In genomic region chr7:25277405-25277804, GRCm38 (mm10) we compare ENCODE assay signal across 9 mouse cellular contexts. TPM values are rescaled to one million over a fixed set of nuclear protein-coding genes. Genes with fewer than 3 reads are reported as not detected.
DNase-seq lines count a peak whose midpoint lies in the region; ATAC-seq and TF ChIP-seq lines count a peak whose summit lies in the region.
"Had no signal": no experiment of that assay in that cellular context is flagged by ENCODE, and none has a peak within 500 bp of the region (broad histone marks: within the 10 kb centered on the region; RNA-seq: fewer than 3 reads in every experiment).

No protein-coding gene starts in this region.

- peak overlapping the region; percentile 98 for H3K4me2 ChIP-seq in heart, embryonic 11.5 days
- H3K4me2 ChIP-seq in liver, embryonic 16.5 days (ENCODE audit: low read depth, low read length), result peak overlapping the region; percentile 99

- no peaks in the 10 kb centered on the region for H3K27me3 ChIP-seq in heart, embryonic 10.5 days (ENCODE audit: insufficient read depth, poor library complexity, severe bottlenecking)
- no peaks in the 10 kb centered on the region for H3K27me3 ChIP-seq in heart, embryonic 11.5 days (ENCODE audit: control insufficient read depth, insufficient read depth, low read length)
- H3K27me3 ChIP-seq in liver, embryonic 16.5 days (ENCODE audit: control insufficient read depth, insufficient read depth, low read depth, low read length), result no peaks in the 10 kb centered on the region
- H3K27me3 ChIP-seq: Patski had no signal

- H3K27ac ChIP-seq in heart, embryonic 10.5 days, result peak overlapping the region; percentile 98
- H3K27ac ChIP-seq in ES-E14 (ENCODE audit: insufficient read depth, low read depth, low read length, poor library complexity, severe bottlenecking), result peak overlapping the region; percentile 87; the same call in 1 of the 2 replicates
- peak overlapping the region; percentile 99 for H3K27ac ChIP-seq in heart, embryonic 11.5 days (ENCODE audit: low read depth, low read length)
- peak overlapping the region; percentile 95 for H3K27ac ChIP-seq in liver, embryonic 16.5 days (ENCODE audit: low read length)

- intact Hi-C loops in heart, postnatal 25 days (cut with DNase I), result no loop called here

- no peak for ATAC-seq in heart, embryonic 11.5 days (replicated peaks; ENCODE audit: insufficient number of reproducible peaks, low FRiP score, low TSS enrichment)
- no peak for ATAC-seq in liver, embryonic 16.5 days (ENCODE audit: low read depth)
- ATAC-seq: Patski had no signal

- H3K36me3 ChIP-seq in heart, embryonic 10.5 days, result peaks cover 17% of the 10 kb centered on the region
- no peaks in the 10 kb centered on the region for H3K36me3 ChIP-seq in ES-E14 (ENCODE audit: control insufficient read depth, insufficient read depth, low read length, poor library complexity, severe bottlenecking)
- peaks cover 7% of the 10 kb centered on the region; the same call in 1 of the 2 replicates for H3K36me3 ChIP-seq in heart, embryonic 11.5 days (ENCODE audit: control insufficient read depth, insufficient read depth, low read length)
- H3K36me3 ChIP-seq in liver, embryonic 16.5 days (ENCODE audit: control insufficient read depth, insufficient read depth), result peaks cover 7% of the 10 kb centered on the region

- no peak for DNase-seq in heart, embryonic 10.5 days (ENCODE audit: low spot score)
- DNase-seq in heart, postnatal 25 days (ENCODE audit: low spot score), result no peak
- no peak for DNase-seq in ES-E14 (ENCODE audit: low read depth, low spot score)
- no peak for DNase-seq in adrenal gland, postnatal 4 days (ENCODE audit: low spot score in 2 of 2)
- no peak for DNase-seq in Muller cell, postnatal 12 days (ENCODE audit: inconsistent ontology term)
- no peak for DNase-seq in right cerebral cortex, adult 2 months (ENCODE audit: low spot score in 2 of 2)

- WGBS in heart, embryonic 10.5 days, result 86% methylated on average over 4 of the region's 4 CpGs
- WGBS in heart, embryonic 11.5 days (ENCODE audit: insufficient replicate concordance), result 87% methylated on average over 4 of the region's 4 CpGs
- WGBS in liver, embryonic 16.5 days (ENCODE audit: insufficient replicate concordance), result 85% methylated on average over 4 of the region's 4 CpGs

- peak overlapping the region; percentile 89 for H3K4me3 ChIP-seq in heart, embryonic 10.5 days
- peak overlapping the region in 1 of 2 experiments; percentile 84; a peak in 1 of 4 replicates for H3K4me3 ChIP-seq in ES-E14 (ENCODE audit: insufficient read depth in 1 of 2, low read depth in 1 of 2, low read length in 2 of 2, poor library complexity in 1 of 2, severe bottlenecking in 1 of 2)
- peak overlapping the region; percentile 74 for H3K4me3 ChIP-seq in heart, embryonic 11.5 days (ENCODE audit: low read depth, low read length)
- no peak overlapping the region for H3K4me3 ChIP-seq in liver, embryonic 16.5 days (ENCODE audit: low read depth, low read length)

- H3K9me3 ChIP-seq in heart, embryonic 10.5 days, result no peaks in the 10 kb centered on the region
- H3K9me3 ChIP-seq in ES-E14 (ENCODE audit: control insufficient read depth, insufficient read depth, low read depth, low read length), result no peaks in the 10 kb centered on the region
- H3K9me3 ChIP-seq in heart, embryonic 11.5 days (replicated peaks; ENCODE audit: control insufficient read depth, low read length), result no peaks in the 10 kb centered on the region
- H3K9me3 ChIP-seq in liver, embryonic 16.5 days (replicated peaks; ENCODE audit: control insufficient read depth, low read length), result no peaks in the 10 kb centered on the region

- peak overlapping the region; percentile 45; the same call in 1 of the 2 replicates for H3K9ac ChIP-seq in ES-E14 (ENCODE audit: insufficient read depth, low read depth, low read length, poor library complexity, severe bottlenecking)
- H3K9ac ChIP-seq in heart, embryonic 11.5 days (ENCODE audit: low read depth, low read length), result peak overlapping the region; percentile 91
- H3K9ac ChIP-seq in liver, embryonic 16.5 days (ENCODE audit: low read depth, low read length), result peak overlapping the region; percentile 78

- in situ Hi-C loops in ES-E14 (cut with MboI; ENCODE audit: low sequenced_read_pairs in 2 of 2, unreplicated experiment in 2 of 2), result no loop called here

- peaks cover 82% of the 10 kb centered on the region for H3K4me1 ChIP-seq in heart, embryonic 10.5 days
- peaks cover 21 to 49% of the 10 kb centered on the region in 2 experiments for H3K4me1 ChIP-seq in ES-E14 (ENCODE audit: control insufficient read depth in 2 of 2, insufficient read depth in 2 of 2, low read length in 2 of 2, poor library complexity in 1 of 2)
- H3K4me1 ChIP-seq in heart, embryonic 11.5 days (ENCODE audit: control insufficient read depth, insufficient read depth, low read length), result peaks cover 67% of the 10 kb centered on the region
- H3K4me1 ChIP-seq in liver, embryonic 16.5 days (ENCODE audit: control insufficient read depth, low read depth, low read length), result peaks cover 86% of the 10 kb centered on the region

TF ChIP-seq in ES-E14, 5 proteins besides CTCF, POLR2A, EP300 and RAD21:
- TF ChIP-seq ZC3H11A (IDR thresholded peaks at IDR 0.05; ENCODE audit: borderline replicate concordance, low read depth, low read length), result no peak
- no peak for TF ChIP-seq ZNF384 (IDR thresholded peaks at IDR 0.05; ENCODE audit: low read depth, low read length)
- TF ChIP-seq MAFK (IDR thresholded peaks at IDR 0.05; ENCODE audit: insufficient read depth, low read depth, low read length), result no peak
- no peak for TF ChIP-seq CHD2 (IDR thresholded peaks at IDR 0.05; ENCODE audit: low read depth, low read length)
- no peak for TF ChIP-seq HCFC1 (IDR thresholded peaks at IDR 0.05; ENCODE audit: borderline replicate concordance, insufficient read depth, low read length)

RNA-seq across cellular contexts. Expression of gene Cic, which starts 9.9 kb away (rescaled TPM):
- 17.0 and 28.7 TPM in 2 replicates for polyA plus RNA-seq in heart, embryonic 10.5 days (2016; fragmentation: Nextera tagmentation; extraction: Ambion mirVana)
- 10 to 100 TPM; 61.9 to 65.9 TPM for total RNA-seq in heart, postnatal 25 days (2021)
- total RNA-seq in ES-E14 (2012; rRNA removed), result 68.4 and 72.4 TPM in 2 replicates
- polyA plus RNA-seq in heart, embryonic 11.5 days (2014; fragmentation: Nextera tagmentation; extraction: Ambion mirVana), result 25.0 and 31.5 TPM in 2 replicates
- polyA plus RNA-seq in liver, embryonic 16.5 days (2015; fragmentation: Nextera tagmentation; extraction: Ambion mirVana), result 9.5 and 10.8 TPM in 2 replicates
- 100 to 1,000 TPM; 162 to 174 TPM for total RNA-seq in adrenal gland, postnatal 4 days (2021)

RNA-seq across cellular contexts. Expression of gene Pafah1b3, which starts 20.4 kb away (rescaled TPM):
- 147 and 189 TPM in 2 replicates for polyA plus RNA-seq in heart, embryonic 10.5 days (2016; fragmentation: Nextera tagmentation; extraction: Ambion mirVana)
- total RNA-seq in heart, postnatal 25 days (2021), result 1 to 10 TPM; 2.7 to 4.3 TPM
- total RNA-seq in ES-E14 (2012; rRNA removed), result 76.5 and 83.2 TPM in 2 replicates
- 141 and 158 TPM in 2 replicates for polyA plus RNA-seq in heart, embryonic 11.5 days (2014; fragmentation: Nextera tagmentation; extraction: Ambion mirVana)
- 25.6 and 26.2 TPM in 2 replicates for polyA plus RNA-seq in liver, embryonic 16.5 days (2015; fragmentation: Nextera tagmentation; extraction: Ambion mirVana)
- 10 to 100 TPM; 62.9 to 70.0 TPM for total RNA-seq in adrenal gland, postnatal 4 days (2021)

RNA-seq across cellular contexts. Expression of gene Prr19, which starts 23.8 kb away (rescaled TPM):
- polyA plus RNA-seq in heart, embryonic 10.5 days (2016; fragmentation: Nextera tagmentation; extraction: Ambion mirVana), result 0.26 and 0.65 TPM in 2 replicates
- total RNA-seq in heart, postnatal 25 days (2021), result not detected
- 4.3 and 5.7 TPM in 2 replicates for total RNA-seq in ES-E14 (2012; rRNA removed)
- polyA plus RNA-seq in heart, embryonic 11.5 days (2014; fragmentation: Nextera tagmentation; extraction: Ambion mirVana), result 0.54 and 0.63 TPM in 2 replicates
- polyA plus RNA-seq in liver, embryonic 16.5 days (2015; fragmentation: Nextera tagmentation; extraction: Ambion mirVana), result 0.09 TPM in 1 of 2 replicates, not detected in the other
- not detected for total RNA-seq in adrenal gland, postnatal 4 days (2021)

RNA-seq across cellular contexts. Expression of gene Erf, which starts 26.8 kb away (rescaled TPM):
- polyA plus RNA-seq in heart, embryonic 10.5 days (2016; fragmentation: Nextera tagmentation; extraction: Ambion mirVana), result 9.2 and 17.9 TPM in 2 replicates
- 10 to 100 TPM; 19.2 to 29.6 TPM for total RNA-seq in heart, postnatal 25 days (2021)
- total RNA-seq in ES-E14 (2012; rRNA removed), result 82.2 and 87.1 TPM in 2 replicates
- polyA plus RNA-seq in heart, embryonic 11.5 days (2014; fragmentation: Nextera tagmentation; extraction: Ambion mirVana), result 20.5 and 25.0 TPM in 2 replicates
- 3.4 and 3.6 TPM in 2 replicates for polyA plus RNA-seq in liver, embryonic 16.5 days (2015; fragmentation: Nextera tagmentation; extraction: Ambion mirVana)
- total RNA-seq in adrenal gland, postnatal 4 days (2021), result 10 to 100 TPM; 47.5 to 50.4 TPM

RNA-seq across cellular contexts. Expression of gene Tmem145, which starts 28.5 kb away (rescaled TPM):
- 0.09 and 0.63 TPM in 2 replicates for polyA plus RNA-seq in heart, embryonic 10.5 days (2016; fragmentation: Nextera tagmentation; extraction: Ambion mirVana)
- not detected for total RNA-seq in heart, postnatal 25 days (2021)
- 1.2 and 1.7 TPM in 2 replicates for total RNA-seq in ES-E14 (2012; rRNA removed)
- polyA plus RNA-seq in heart, embryonic 11.5 days (2014; fragmentation: Nextera tagmentation; extraction: Ambion mirVana), result 0.17 and 0.25 TPM in 2 replicates
- 0.07 TPM in 1 of 2 replicates, not detected in the other for polyA plus RNA-seq in liver, embryonic 16.5 days (2015; fragmentation: Nextera tagmentation; extraction: Ambion mirVana)
- 1 to 10 TPM; 4.0 to 5.4 TPM for total RNA-seq in adrenal gland, postnatal 4 days (2021)

Comparison
In these comparisons a context has a peak if more than half of its experiments do, and no peak if none do; other contexts are left out.
1. RNA of gene Pafah1b3, which starts 20.4 kb away (total RNA-seq): 76.5 to 83.2 TPM in ES-E14 and 62.9 to 70.0 TPM in adrenal gland, postnatal 4 days; 2.7 to 4.3 TPM in heart, postnatal 25 days; every median in the first group is over 10 times any median in the second.
2. Peak in every context shown above with its lines, with median percentiles within 50 percentile points of each other: H3K27ac ChIP-seq and H3K9ac ChIP-seq.